Mouse (Mus musculus) ES-Bruce4 (cell line): Measurements from ENCODE around the gene Cnnm3. TPM values are rescaled to one million over a fixed set of nuclear protein-coding genes. Genes with fewer than 3 reads are reported as not detected.

Source experiments
- H3K27ac ChIP-seq: 2 replicates; pipeline ENCODE4 v1.5.1; 2012; ENCODE audit warnings: low read length, inconsistent platforms; ENCODE audit not compliant: insufficient read depth
- H3K27me3 ChIP-seq: 2 replicates; pipeline ENCODE4 v1.6.1; 2012; ENCODE audit warnings: mild to moderate bottlenecking, low read length, inconsistent platforms; ENCODE audit not compliant: control insufficient read depth, poor library complexity, insufficient read depth, severe bottlenecking
- H3K36me3 ChIP-seq: 2 replicates; pipeline ENCODE4 v1.6.1; 2012; ENCODE audit warnings: inconsistent platforms, mild to moderate bottlenecking, low read length, moderate library complexity; ENCODE audit not compliant: control insufficient read depth, poor library complexity, insufficient read depth, severe bottlenecking
- H3K4me1 ChIP-seq: one replicate; pipeline ENCODE4 v1.8.1; 2011; ENCODE audit warnings: low read length; ENCODE audit not compliant: control insufficient read depth, insufficient read depth
- H3K4me3 ChIP-seq: 2 replicates; pipeline ENCODE4 v1.5.1; 2011; ENCODE audit warnings: low read depth, mild to moderate bottlenecking, low read length
- H3K9ac ChIP-seq: 2 replicates; pipeline ENCODE4 v1.6.1; 2012; ENCODE audit warnings: low read depth, mild to moderate bottlenecking, inconsistent platforms; ENCODE audit not compliant: poor library complexity, severe bottlenecking
- H3K9me3 ChIP-seq: replicated peaks from 2 replicates; pipeline ENCODE4 v1.6.1; 2012; ENCODE audit warnings: mild to moderate bottlenecking, low read length, inconsistent platforms; ENCODE audit not compliant: control insufficient read depth, poor library complexity, insufficient read depth, severe bottlenecking
- CTCF ChIP-seq: IDR thresholded peaks from one replicate; pipeline ENCODE4 v1.8.1; 2011; ENCODE audit warnings: low read depth, low read length
- EP300 ChIP-seq: IDR thresholded peaks from 2 replicates; pipeline ENCODE4 v1.6.1; 2011; ENCODE audit warnings: low read depth, low read length; ENCODE audit not compliant: insufficient read depth
- POLR2A ChIP-seq: IDR thresholded peaks from one replicate; pipeline ENCODE4 v1.8.1; 2011; ENCODE audit warnings: low read length; ENCODE audit not compliant: insufficient read depth
- polyA plus RNA-seq: library from polyadenylated mRNA; stranded (reverse); fragments of >200 nt; gene quantifications from 2 replicates; pipeline ENCODE4 v1.2.4, GENCODE M21; 2011; ENCODE audit warnings: low read depth; ENCODE audit not compliant: missing spikeins, insufficient read depth, insufficient read length

Gene Cnnm3
- polyA plus RNA-seq, 1 experiment = 17.4 TPM

- Histone ChIP-seq H3K9ac (peak within 1 kb of the TSS; percentile 66), H3K27me3 (no peaks in the 10 kb centered on the region), H3K4me1 (no peaks in the 10 kb centered on the region), H3K36me3 (no peaks in the 10 kb centered on the region), H3K9me3 (no peaks in the 10 kb centered on the region), H3K27ac (no peak within 1 kb of the TSS), H3K4me3 (peak within 1 kb of the TSS; percentile 94)
- TF ChIP-seq CTCF = peak; percentile 96
- peak; percentile 64 for TF ChIP-seq POLR2A
- 0 out of 2 replicates have a peak, but pooled peaks have one; percentile 22 for TF ChIP-seq EP300
Measured at GRCm38 (mm10) chr1:36546888-36547471, 35.3 kb downstream of the Cnnm3 start, which contains the start of gene Ankrd39. Gene Ankrd39, minus strand, starts transcription at chr1:36547445.

DNA sequence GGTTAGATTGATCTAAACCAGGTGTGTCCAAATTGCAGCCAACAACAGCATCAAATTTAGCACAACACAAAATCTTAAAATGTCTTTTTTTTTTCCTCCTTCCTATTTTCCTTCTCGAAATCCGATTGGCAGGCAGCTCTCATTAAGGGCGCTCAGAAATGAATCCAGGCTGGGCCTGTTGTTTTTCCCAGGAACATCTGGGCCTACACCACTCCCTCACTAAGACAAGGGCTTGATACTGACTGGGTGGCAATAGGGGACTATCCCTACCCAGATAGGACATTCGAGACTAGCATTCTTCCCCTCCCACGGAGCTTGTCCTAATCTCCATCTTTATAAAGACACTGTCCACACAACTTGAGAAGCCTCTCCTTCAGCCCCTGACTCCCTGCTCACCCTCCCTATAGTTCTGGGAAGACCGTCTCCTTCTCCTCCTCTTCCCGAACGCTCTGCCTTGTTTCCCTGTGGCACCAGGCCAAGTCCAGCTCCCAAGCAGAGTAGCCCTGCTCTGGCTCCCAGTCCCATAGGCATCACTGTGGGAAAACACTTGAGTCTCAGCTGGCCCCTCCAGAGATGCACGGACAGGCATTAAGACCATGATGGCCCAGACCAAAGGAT, 36.4 kb downstream of the Cnnm3 start:
- no peaks in the 10 kb centered on the region for H3K36me3 ChIP-seq
- H3K4me1 ChIP-seq = no peaks in the 10 kb centered on the region
- H3K9me3 ChIP-seq = no peaks in the 10 kb centered on the region
- H3K27ac ChIP-seq = no peak overlapping the region
- no peak overlapping the region for H3K4me3 ChIP-seq
- TF ChIP-seq POLR2A (no peak), EP300 (no peak), CTCF (no peak)
- no peak overlapping the region for H3K9ac ChIP-seq
- H3K27me3 ChIP-seq = no peaks in the 10 kb centered on the region

DNA sequence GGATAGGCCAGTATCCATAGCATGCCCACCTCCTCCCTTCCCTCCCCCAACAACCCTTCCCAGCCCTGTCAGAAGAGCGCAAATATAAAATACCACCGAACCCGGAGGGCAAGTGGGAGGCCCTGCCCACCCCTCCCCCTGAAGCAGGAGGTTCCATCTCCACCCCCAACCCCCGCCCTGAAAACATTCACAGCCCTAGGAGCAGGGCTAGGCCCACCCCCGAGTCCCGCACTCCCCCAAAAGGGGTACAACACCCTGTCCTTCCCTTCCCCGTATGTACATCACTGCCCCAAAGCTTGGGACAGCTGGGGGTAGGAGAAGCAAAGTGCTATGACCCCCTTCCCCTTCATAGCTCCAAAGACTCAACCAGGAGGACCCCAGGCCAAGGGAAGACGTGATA, 37.1 kb downstream of the Cnnm3 start:
- no peaks in the 10 kb centered on the region for H3K36me3 ChIP-seq

GRCm38 (mm10) chr1:36549491-36549890, 37.8 kb downstream of the Cnnm3 start:
- H3K4me1 ChIP-seq = no peaks in the 10 kb centered on the region
- no peak for TF ChIP-seq EP300
- no peak for TF ChIP-seq CTCF
- TF ChIP-seq POLR2A = no peak
- H3K27ac ChIP-seq = no peak overlapping the region
- no peaks in the 10 kb centered on the region for H3K27me3 ChIP-seq
- H3K36me3 ChIP-seq = no peaks in the 10 kb centered on the region
- H3K9me3 ChIP-seq = no peaks in the 10 kb centered on the region
- no peak overlapping the region for H3K9ac ChIP-seq
- no peak overlapping the region for H3K4me3 ChIP-seq

More for the DNA sequence above, 37.1 kb downstream of the Cnnm3 start:
- Histone ChIP-seq H3K9ac (no peak overlapping the region), H3K27me3 (no peaks in the 10 kb centered on the region), H3K27ac (no peak overlapping the region), H3K9me3 (no peaks in the 10 kb centered on the region), H3K4me1 (no peaks in the 10 kb centered on the region), H3K4me3 (no peak overlapping the region)
- TF ChIP-seq CTCF = no peak
- TF ChIP-seq EP300 = no peak
- TF ChIP-seq POLR2A = no peak

DNA sequence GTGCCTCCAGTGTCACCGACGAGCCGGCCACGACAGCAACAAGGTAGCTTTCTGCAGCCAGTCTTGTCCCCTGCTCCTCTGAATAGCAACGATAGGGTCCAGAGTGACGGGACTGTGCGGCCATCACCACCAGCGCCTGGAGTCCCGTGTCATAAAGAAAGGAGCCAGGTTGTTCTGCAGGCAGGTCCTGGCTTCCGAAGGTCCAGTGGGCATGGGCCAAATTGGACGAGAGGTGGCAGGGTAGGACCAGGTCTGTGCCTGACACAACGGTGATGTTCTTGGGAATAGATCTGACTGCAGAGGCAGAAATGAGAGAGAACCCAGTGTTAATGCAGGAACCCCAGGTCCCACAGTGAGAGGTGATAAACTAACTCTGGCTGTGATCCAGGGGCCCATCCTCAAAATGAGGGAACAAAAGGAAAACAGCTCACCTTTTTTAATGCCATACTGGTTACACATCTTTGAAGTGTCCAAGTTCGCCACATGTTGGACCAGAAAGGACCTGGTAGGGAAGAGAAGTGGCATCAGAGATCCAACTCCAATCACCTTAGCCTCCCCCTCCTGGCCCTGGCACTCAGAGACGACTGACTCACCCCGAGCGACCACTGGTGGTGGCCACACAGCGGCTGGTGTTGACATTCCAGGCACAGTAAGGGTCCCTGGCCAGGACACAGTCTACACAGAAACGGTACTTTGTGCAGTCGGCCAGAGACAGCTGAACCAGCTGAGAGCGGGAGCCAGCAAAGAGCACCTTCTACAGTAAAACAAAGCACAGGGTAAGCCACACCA, 38.6 kb downstream of the Cnnm3 start:
- no peaks in the 10 kb centered on the region for H3K27me3 ChIP-seq
- no peak overlapping the region for H3K27ac ChIP-seq
- peaks cover 2% of the 10 kb centered on the region for H3K4me1 ChIP-seq
- H3K9ac ChIP-seq = no peak overlapping the region
- no peaks in the 10 kb centered on the region for H3K36me3 ChIP-seq
- H3K4me3 ChIP-seq = no peak overlapping the region
- no peaks in the 10 kb centered on the region for H3K9me3 ChIP-seq
- no peak for TF ChIP-seq EP300
- TF ChIP-seq POLR2A = no peak
- TF ChIP-seq CTCF = no peak

DNA sequence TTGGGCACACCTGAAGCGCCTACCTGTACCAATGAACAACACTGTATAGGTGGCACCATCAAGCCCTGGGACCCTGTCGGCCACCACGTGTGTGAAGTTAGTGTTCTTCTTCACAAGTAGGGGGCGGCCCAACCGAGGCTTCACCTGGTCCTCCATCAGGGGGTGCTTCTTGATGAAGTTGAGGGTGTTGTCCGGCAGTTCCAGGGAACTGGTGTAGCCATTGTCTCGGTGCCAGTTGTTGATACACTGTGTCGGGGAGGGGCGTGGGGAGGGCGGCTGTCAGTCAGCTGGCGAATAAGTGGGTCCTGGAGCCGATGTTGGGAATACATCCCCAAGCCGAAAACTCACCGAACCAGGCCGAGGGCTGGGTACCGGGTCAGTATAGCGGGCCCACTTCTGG, 40.2 kb downstream of the Cnnm3 start:
- Histone ChIP-seq H3K36me3 (no peaks in the 10 kb centered on the region), H3K9ac (no peak overlapping the region), H3K9me3 (no peaks in the 10 kb centered on the region), H3K27ac (no peak overlapping the region), H3K27me3 (no peaks in the 10 kb centered on the region), H3K4me1 (peaks cover 2% of the 10 kb centered on the region), H3K4me3 (no peak overlapping the region)
- TF ChIP-seq CTCF = peak; percentile 11
- TF ChIP-seq POLR2A = no peak
